Mouse (Mus musculus) stomach, embryonic 14.5 days (tissue): ENCODE data around the gene Mturn. TPM values are rescaled to one million over a fixed set of nuclear protein-coding genes. Genes with fewer than 3 reads are reported as not detected.

Experiments
- ATAC-seq: fragments of 200-750 bp; cut with Nextera tagmentation; 2 replicates; pipeline ENCODE4 v1.8.0; 2017; ENCODE audit warnings: low read depth, moderate TSS enrichment; ENCODE audit not compliant: insufficient number of reproducible peaks, insufficient read depth, low FRiP score
- H3K27ac ChIP-seq: fragments of 300-500 bp; sonication (generic); 2 replicates; pipeline ENCODE4 v1.5.1; 2014; ENCODE audit warnings: mild to moderate bottlenecking, low read length, moderate library complexity, mixed read lengths
- H3K27me3 ChIP-seq: fragments of 300-500 bp; sonication (generic); 2 replicates; pipeline ENCODE4 v1.6.1; 2014; ENCODE audit warnings: low read length, control low read depth, mixed read lengths; ENCODE audit not compliant: control insufficient read depth, insufficient read depth
- H3K36me3 ChIP-seq: fragments of 300-500 bp; sonication (generic); 2 replicates; pipeline ENCODE4 v1.6.1; 2014; ENCODE audit warnings: mild to moderate bottlenecking, control low read depth, low read length, moderate library complexity, mixed read lengths; ENCODE audit not compliant: control insufficient read depth, insufficient read depth
- H3K4me1 ChIP-seq: fragments of 300-500 bp; sonication (generic); 2 replicates; pipeline ENCODE4 v1.6.1; 2014; ENCODE audit warnings: low read length, control low read depth, mixed read lengths; ENCODE audit not compliant: control insufficient read depth, insufficient read depth
- H3K4me2 ChIP-seq: fragments of 300-500 bp; sonication (generic); replicated peaks from 2 replicates; pipeline ENCODE4 v1.6.1; 2014; ENCODE audit warnings: low read depth, low read length, control low read depth
- H3K4me3 ChIP-seq: fragments of 300-500 bp; sonication (generic); 2 replicates; pipeline ENCODE4 v1.5.1; 2014; ENCODE audit warnings: low read depth, low read length, control low read depth
- H3K9ac ChIP-seq: fragments of 300-500 bp; sonication (generic); replicated peaks from 2 replicates; pipeline ENCODE4 v1.6.1; 2014; ENCODE audit warnings: low read depth, mild to moderate bottlenecking, control low read depth, low read length, moderate library complexity, mixed read lengths
- H3K9me3 ChIP-seq: fragments of 300-500 bp; sonication (generic); 2 replicates; pipeline ENCODE4 v1.6.1; 2016; ENCODE audit warnings: low read depth, low read length, control low read depth; ENCODE audit not compliant: control insufficient read depth
- WGBS: fragments of 180-500 bp; shearing (Covaris S2); extraction: QIAGEN DNeasy Blood & Tissue Kit; methylation state at CpG from one replicate; pipeline ENCODE4 v1.1.7; 2014; 5-methylcytosine and 5-hydroxymethylcytosine counted together
- polyA plus RNA-seq: library from polyadenylated mRNA; unstranded; fragments of >200 nt; fragmentation: Nextera tagmentation; extraction: Ambion mirVana; gene quantifications from 2 replicates; pipeline ENCODE4 v1.2.1, GENCODE M21; 2014

Gene Mturn
- polyA plus RNA-seq, 1 experiment from 2014 or later, result 10.3 TPM

DNA sequence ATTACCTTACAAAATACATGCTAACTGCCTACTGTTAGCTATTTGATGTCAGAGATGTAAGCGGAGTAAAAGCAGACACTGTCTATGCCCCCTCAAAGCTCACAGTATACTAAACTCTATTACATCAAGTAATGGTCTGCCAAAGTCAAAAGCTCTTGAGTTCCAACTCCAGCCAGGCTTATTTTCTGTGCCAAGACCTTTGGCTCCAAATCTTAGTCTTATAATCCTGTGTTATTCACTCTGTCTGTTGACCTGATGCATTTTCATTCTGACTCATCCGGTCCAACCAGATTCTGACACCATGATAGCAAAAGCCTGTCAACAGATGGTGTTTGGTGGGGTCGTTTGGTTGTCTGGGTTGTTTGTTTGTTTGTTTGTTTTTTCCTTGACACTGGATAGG lies 50.3 kb downstream of the Mturn start:
- Histone ChIP-seq H3K4me3 (no peak overlapping the region), H3K27me3 (no peaks in the 10 kb centered on the region), H3K36me3 (no peaks in the 10 kb centered on the region), H3K27ac (no peak overlapping the region), H3K9me3 (no peaks in the 10 kb centered on the region), H3K9ac (no peak overlapping the region), H3K4me2 (no peak overlapping the region), H3K4me1 (no peaks in the 10 kb centered on the region)
- WGBS, result 65% methylated on average over 3 of the region's 3 CpGs
- no peak for ATAC-seq

DNA sequence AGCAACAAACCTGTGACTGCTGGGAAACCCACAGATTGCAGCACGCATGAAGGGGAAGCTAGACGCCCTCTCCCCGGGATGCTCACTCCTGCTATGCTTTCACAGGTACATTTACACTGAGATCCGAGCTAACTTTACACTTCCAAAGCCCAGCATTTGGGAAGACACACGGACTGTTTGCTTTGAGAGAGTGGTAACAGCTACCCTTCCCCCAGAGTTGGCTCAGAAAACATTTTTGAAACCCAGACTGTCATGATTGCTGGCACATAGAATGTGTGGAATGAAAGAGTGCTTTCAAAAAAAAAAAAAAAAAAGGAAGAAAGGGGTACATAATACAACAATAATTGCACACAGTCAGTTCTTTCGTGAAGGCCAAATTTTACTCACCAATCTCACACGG lies 51.3 kb downstream of the Mturn start:
- ATAC-seq, result no peak
- H3K9me3 ChIP-seq, result no peaks in the 10 kb centered on the region
- H3K36me3 ChIP-seq, result no peaks in the 10 kb centered on the region
- H3K4me1 ChIP-seq, result no peaks in the 10 kb centered on the region
- 51% methylated on average over 7 of the region's 7 CpGs for WGBS
- no peaks in the 10 kb centered on the region for H3K27me3 ChIP-seq
- no peak overlapping the region for H3K27ac ChIP-seq
- no peak overlapping the region for H3K4me2 ChIP-seq
- H3K9ac ChIP-seq, result no peak overlapping the region
- H3K4me3 ChIP-seq, result no peak overlapping the region

DNA sequence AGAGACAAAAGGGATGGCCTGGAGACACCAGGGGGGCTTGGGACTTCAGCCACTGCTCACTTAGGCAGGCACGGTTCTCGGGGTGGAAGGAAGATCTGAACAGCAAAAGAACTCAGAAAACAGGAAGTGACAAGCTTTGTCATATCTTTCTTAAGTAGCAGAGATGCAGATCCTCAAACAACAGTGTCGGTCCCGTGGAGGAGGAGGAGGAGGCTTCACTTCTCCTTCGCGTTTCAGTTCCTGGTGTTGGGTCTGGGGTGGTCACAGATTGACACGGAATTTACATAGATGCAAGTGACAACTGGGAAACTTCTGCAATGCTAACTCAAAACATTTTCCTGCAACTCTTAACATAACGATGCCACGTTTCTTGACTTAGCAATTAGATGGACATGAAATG lies 54.7 kb downstream of the Mturn start:
- Histone ChIP-seq H3K9ac (no peak overlapping the region), H3K27ac (no peak overlapping the region), H3K4me3 (no peak overlapping the region), H3K27me3 (no peaks in the 10 kb centered on the region), H3K4me1 (no peaks in the 10 kb centered on the region), H3K4me2 (no peak overlapping the region), H3K9me3 (no peaks in the 10 kb centered on the region), H3K36me3 (no peaks in the 10 kb centered on the region)
- 68% methylated on average over 9 of the region's 9 CpGs for WGBS
- no peak for ATAC-seq

DNA sequence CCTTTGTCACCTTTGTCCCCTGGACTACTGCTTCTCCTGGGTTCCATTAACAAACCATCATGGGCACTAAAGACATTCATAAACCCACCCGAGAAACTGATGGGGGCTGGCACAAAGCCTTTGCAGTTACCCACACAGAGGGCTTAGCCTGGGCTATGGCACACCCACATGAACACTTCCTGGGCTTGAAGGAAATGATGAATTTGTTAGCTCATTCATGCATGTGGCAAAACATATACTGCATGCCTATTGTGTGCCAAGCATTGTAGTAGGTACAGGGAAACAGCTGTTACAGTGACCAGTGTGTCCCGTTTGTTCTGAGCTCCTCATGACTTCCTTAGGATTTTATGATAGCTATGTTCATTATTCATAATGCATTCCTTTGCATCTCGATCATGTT lies 55.8 kb downstream of the Mturn start:
- WGBS, result 74% methylated on average over 3 of the region's 3 CpGs
- no peaks in the 10 kb centered on the region for H3K27me3 ChIP-seq

DNA sequence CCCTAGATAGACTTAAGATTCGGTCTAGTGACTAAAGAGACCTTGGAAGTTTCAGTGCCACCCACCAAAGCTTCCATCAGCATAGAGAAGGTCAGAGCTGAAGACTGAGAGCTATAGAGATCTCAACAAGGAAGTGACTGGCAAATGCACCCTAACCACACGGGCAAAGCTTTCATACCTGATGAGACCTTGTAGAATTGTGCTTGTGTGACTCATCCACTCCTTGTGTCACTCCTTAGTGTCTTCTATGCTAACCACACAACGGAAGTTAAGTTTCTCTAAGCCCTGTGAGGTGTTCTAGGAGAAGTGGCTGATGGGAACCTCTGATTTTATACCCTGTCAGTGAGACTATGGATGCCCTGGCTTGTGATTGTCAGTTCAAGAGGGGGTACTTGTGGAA lies 56.3 kb downstream of the Mturn start:
- no peaks in the 10 kb centered on the region for H3K9me3 ChIP-seq

More for the DNA sequence above, 55.8 kb downstream of the Mturn start:
- H3K36me3 ChIP-seq, result no peaks in the 10 kb centered on the region
- no peak overlapping the region for H3K27ac ChIP-seq
- H3K9me3 ChIP-seq, result no peaks in the 10 kb centered on the region
- H3K4me3 ChIP-seq, result no peak overlapping the region
- ATAC-seq, result no peak
- no peak overlapping the region for H3K4me2 ChIP-seq
- H3K9ac ChIP-seq, result no peak overlapping the region
- H3K4me1 ChIP-seq, result no peaks in the 10 kb centered on the region

DNA sequence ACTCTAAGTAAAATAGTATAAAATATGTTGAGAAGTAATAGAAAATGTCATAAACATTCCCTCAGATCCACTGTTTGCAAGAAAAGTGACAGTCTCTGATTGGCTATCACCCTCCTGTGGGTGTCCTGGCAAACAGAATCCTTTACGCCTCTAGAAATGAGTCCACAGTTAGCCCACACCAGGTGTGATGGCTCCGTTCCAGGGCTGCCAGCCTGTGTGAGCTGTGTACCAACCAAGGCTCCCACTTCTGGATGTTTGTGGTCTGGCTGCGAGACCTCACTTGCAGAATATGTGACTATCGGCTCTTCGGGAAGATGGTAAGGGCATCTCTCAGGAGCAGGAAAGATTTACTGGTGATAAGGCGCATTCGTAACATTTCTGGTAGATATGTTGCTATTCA lies 67.6 kb downstream of the Mturn start:
- Histone ChIP-seq H3K4me2 (no peak overlapping the region), H3K4me1 (no peaks in the 10 kb centered on the region), H3K9me3 (no peaks in the 10 kb centered on the region), H3K9ac (no peak overlapping the region), H3K4me3 (no peak overlapping the region), H3K27me3 (no peaks in the 10 kb centered on the region), H3K27ac (no peak overlapping the region), H3K36me3 (no peaks in the 10 kb centered on the region)
- WGBS, result 88% methylated on average over 7 of the region's 7 CpGs
- ATAC-seq, result no peak

More for the DNA sequence above, 56.3 kb downstream of the Mturn start:
- Histone ChIP-seq H3K4me3 (no peak overlapping the region), H3K27me3 (no peaks in the 10 kb centered on the region), H3K4me2 (no peak overlapping the region), H3K27ac (no peak overlapping the region), H3K36me3 (no peaks in the 10 kb centered on the region), H3K9ac (no peak overlapping the region), H3K4me1 (no peaks in the 10 kb centered on the region)
- 86% methylated on average over 3 of the region's 3 CpGs for WGBS
- ATAC-seq, result no peak

DNA sequence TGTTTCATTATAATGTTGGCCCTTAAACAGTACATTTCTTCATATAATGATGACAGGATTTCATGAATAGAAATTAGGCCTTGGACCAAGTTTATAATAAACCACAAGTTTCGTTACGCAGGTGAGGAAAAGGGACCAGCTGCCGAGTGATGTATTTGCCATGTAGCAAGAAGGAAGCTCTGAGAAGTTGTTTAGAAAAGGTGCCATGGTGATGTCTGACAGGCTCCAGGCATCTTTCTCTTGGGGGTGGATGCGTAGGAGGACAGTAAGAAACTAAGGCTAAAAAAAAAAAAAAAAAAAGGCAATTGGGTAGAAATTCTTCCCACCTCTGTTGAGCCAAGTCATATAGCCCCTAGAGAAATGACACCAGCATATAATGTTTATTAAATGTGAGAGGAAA lies 70.2 kb downstream of the Mturn start:
- ATAC-seq, result no peak
- Histone ChIP-seq H3K27ac (no peak overlapping the region), H3K9ac (no peak overlapping the region), H3K4me1 (no peaks in the 10 kb centered on the region), H3K4me2 (no peak overlapping the region), H3K9me3 (no peaks in the 10 kb centered on the region), H3K36me3 (no peaks in the 10 kb centered on the region), H3K4me3 (no peak overlapping the region), H3K27me3 (no peaks in the 10 kb centered on the region)
- 66% methylated on average over 4 of the region's 4 CpGs for WGBS

DNA sequence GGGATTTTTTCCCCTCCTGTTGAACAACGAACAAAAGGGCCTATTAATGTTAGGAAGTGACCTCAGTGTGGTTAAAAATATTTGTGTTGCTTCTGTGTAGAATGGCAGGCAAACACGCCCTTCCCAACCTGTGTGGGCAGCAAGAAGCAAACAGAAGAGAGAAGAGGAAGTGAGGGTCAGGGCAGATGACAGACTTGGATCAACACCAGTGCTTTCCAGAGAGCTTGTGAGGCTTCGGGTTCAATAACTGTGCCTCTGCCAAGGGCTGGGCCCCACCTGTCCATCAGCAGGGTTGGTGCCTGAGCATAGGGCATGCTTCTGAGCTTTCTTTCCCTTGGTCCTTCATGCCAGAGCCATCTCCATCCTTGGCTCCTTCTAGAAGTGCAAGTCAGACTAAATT lies 70.7 kb downstream of the Mturn start:
- H3K27me3 ChIP-seq, result no peaks in the 10 kb centered on the region
- no peak overlapping the region for H3K9ac ChIP-seq
- no peaks in the 10 kb centered on the region for H3K36me3 ChIP-seq
- H3K9me3 ChIP-seq, result no peaks in the 10 kb centered on the region
- H3K27ac ChIP-seq, result no peak overlapping the region
- no peak for ATAC-seq
- WGBS, result 29% methylated on average over 3 of the region's 3 CpGs
- no peak overlapping the region for H3K4me3 ChIP-seq
- no peaks in the 10 kb centered on the region for H3K4me1 ChIP-seq
- H3K4me2 ChIP-seq, result no peak overlapping the region
